ENCODE assay signal across 11 mouse cellular contexts in the genomic region with DNA sequence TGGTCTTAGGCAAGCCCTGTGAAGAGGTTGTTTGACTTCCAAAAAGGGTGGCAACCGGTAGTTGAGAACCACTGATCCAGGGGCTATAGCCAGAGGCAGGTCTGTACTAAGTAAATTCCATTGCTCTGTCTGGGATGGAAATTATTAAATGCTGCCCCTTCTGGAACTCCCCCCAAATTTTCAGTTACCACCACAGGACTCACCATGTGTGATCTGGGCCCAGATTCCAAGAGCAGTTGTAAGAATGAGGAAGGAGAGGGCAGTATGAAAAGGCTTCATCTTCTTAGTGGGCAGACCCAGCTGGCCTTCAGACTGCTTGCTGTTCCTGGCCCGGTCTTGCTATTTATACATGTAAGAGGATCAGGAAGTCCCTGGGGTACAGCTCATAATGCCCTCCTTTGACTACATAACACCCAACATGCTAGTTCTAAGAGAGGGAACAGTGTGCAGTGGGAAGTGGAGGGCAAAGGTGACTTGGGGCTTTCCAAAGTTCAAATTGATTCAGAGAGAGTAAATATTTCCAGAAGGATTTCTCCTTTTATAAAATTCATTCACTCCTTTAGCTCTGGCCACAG. TPM values are rescaled to one million over a fixed set of nuclear protein-coding genes. Genes with fewer than 3 reads are reported as not detected.
A peak's percentile ranks its signal among the peaks of the same experiment; 100 is the strongest.
DNase-seq lines count a peak whose midpoint lies in the region; ATAC-seq and TF ChIP-seq lines count a peak whose summit lies in the region.
"Had no signal": no experiment of that assay in that cellular context is flagged by ENCODE, and none has a peak within 500 bp of the region (broad histone marks: within the 10 kb centered on the region; RNA-seq: fewer than 3 reads in every experiment).

A gene (minus strand): TSS at position 451 of the 575 bp plus-strand sequence.

- ATAC-seq in hindbrain, postnatal 0 days = no peak
- ATAC-seq: forebrain, embryonic 13.5 days had no signal

- no peak for TF ChIP-seq POLR2A in bone marrow, adult 2 months (IDR thresholded peaks at IDR 0.05; ENCODE audit: borderline replicate concordance, control insufficient read depth, low read depth, low read length)
- TF ChIP-seq POLR2A in myocyte (IDR thresholded peaks at IDR 0.05; ENCODE audit: insufficient read length, low read depth) = no peak

- TF ChIP-seq CTCF in hindbrain, postnatal 0 days (IDR thresholded peaks at IDR 0.05; ENCODE audit: low read depth) = no peak
- no peak for TF ChIP-seq CTCF in bone marrow, adult 2 months (IDR thresholded peaks at IDR 0.05; ENCODE audit: control insufficient read depth, insufficient read depth, low read length)
- no peak for TF ChIP-seq CTCF in layer of hippocampus, adult 2 months (conservative IDR thresholded peaks at IDR 0.05)

- H3K4me2 ChIP-seq in hindbrain, postnatal 0 days (ENCODE audit: low read depth, low read length) = no peak within 1 kb of the TSS
- peak within 1 kb of the TSS; percentile 61 for H3K4me2 ChIP-seq in myocyte (ENCODE audit: low read depth)
- H3K4me2 ChIP-seq: forebrain, embryonic 13.5 days; lung, embryonic 15.5 days had no signal

- H3K79me2 ChIP-seq in myocyte (ENCODE audit: control insufficient read depth, insufficient read depth) = no peaks in the 10 kb centered on the region

- WGBS in hindbrain, embryonic 10.5 days = 59% methylated on average over 2 of the region's 2 CpGs
- 72% methylated on average over 2 of the region's 2 CpGs for WGBS in hindbrain, postnatal 0 days
- WGBS in bone marrow, adult 2 months = 27% methylated on average over 2 of the region's 2 CpGs

- no peak within 1 kb of the TSS for H3ac ChIP-seq in myocyte (ENCODE audit: control insufficient read depth, insufficient read length)

- H3K36me3 ChIP-seq in hindbrain, embryonic 10.5 days = no peaks in the 10 kb centered on the region
- H3K36me3 ChIP-seq in hindbrain, postnatal 0 days (ENCODE audit: insufficient read depth, low read length) = no peaks in the 10 kb centered on the region
- no peaks in the 10 kb centered on the region for H3K36me3 ChIP-seq in myocyte (ENCODE audit: control insufficient read depth, insufficient read depth)
- H3K36me3 ChIP-seq: lung, embryonic 15.5 days had no signal

- peaks cover 8% of the 10 kb centered on the region for H3K4me1 ChIP-seq in hindbrain, embryonic 10.5 days (replicated peaks)
- H3K4me1 ChIP-seq in hindbrain, postnatal 0 days (ENCODE audit: insufficient read depth, low read length) = no peaks in the 10 kb centered on the region
- peaks cover 2% of the 10 kb centered on the region; the same call in 1 of the 2 replicates for H3K4me1 ChIP-seq in bone marrow, adult 2 months (ENCODE audit: control insufficient read depth, insufficient read depth, low read length)
- H3K4me1 ChIP-seq: forebrain, embryonic 13.5 days had no signal

- no peak within 1 kb of the TSS for H3K27ac ChIP-seq in hindbrain, embryonic 10.5 days
- no peak within 1 kb of the TSS for H3K27ac ChIP-seq in hindbrain, postnatal 0 days
- no peak within 1 kb of the TSS for H3K27ac ChIP-seq in bone marrow, adult 2 months (ENCODE audit: control insufficient read depth, insufficient read depth, low read depth, low read length, poor library complexity)
- no peak within 1 kb of the TSS for H3K27ac ChIP-seq in layer of hippocampus, adult 2 months
- H3K27ac ChIP-seq: forebrain, embryonic 13.5 days; lung, embryonic 15.5 days had no signal

- peak; percentile 9 for DNase-seq in hindbrain, embryonic 10.5 days (ENCODE audit: low spot score)
- DNase-seq in hindbrain, postnatal 0 days (ENCODE audit: low spot score) = no peak
- DNase-seq in heart, postnatal 36 days = peak; percentile 14 to 26
- DNase-seq in layer of hippocampus, adult 2 months (ENCODE audit: low spot score in 2 of 2) = no peak
- DNase-seq in adrenal gland, postnatal 25 days = no peak
- DNase-seq: adrenal gland, postnatal 10 days; cerebellum, postnatal 14 days had no signal

- no peak within 1 kb of the TSS for H3K4me3 ChIP-seq in hindbrain, embryonic 10.5 days
- no peak within 1 kb of the TSS for H3K4me3 ChIP-seq in hindbrain, postnatal 0 days (ENCODE audit: low read length)
- no peak within 1 kb of the TSS for H3K4me3 ChIP-seq in bone marrow, adult 2 months (replicated peaks; ENCODE audit: control insufficient read depth, low read depth, low read length)
- no peak within 1 kb of the TSS for H3K4me3 ChIP-seq in myocyte
- H3K4me3 ChIP-seq in layer of hippocampus, adult 2 months = no peak within 1 kb of the TSS
- H3K4me3 ChIP-seq: forebrain, embryonic 13.5 days; lung, embryonic 15.5 days had no signal

- intact Hi-C loops in heart, postnatal 36 days (cut with DNase I) = no loop called here

- no peak within 1 kb of the TSS for H3K9ac ChIP-seq in hindbrain, postnatal 0 days (replicated peaks; ENCODE audit: low read length)
- H3K9ac ChIP-seq: forebrain, embryonic 13.5 days; lung, embryonic 15.5 days had no signal

- no peaks in the 10 kb centered on the region for H3K27me3 ChIP-seq in hindbrain, embryonic 10.5 days (ENCODE audit: insufficient read depth, poor library complexity, severe bottlenecking)
- no peaks in the 10 kb centered on the region for H3K27me3 ChIP-seq in hindbrain, postnatal 0 days (ENCODE audit: insufficient read depth, low read length)
- no peaks in the 10 kb centered on the region for H3K27me3 ChIP-seq in myocyte (ENCODE audit: control insufficient read depth, insufficient read depth, insufficient read length)
- H3K27me3 ChIP-seq: lung, embryonic 15.5 days had no signal

- no peaks in the 10 kb centered on the region for H3K9me3 ChIP-seq in hindbrain, embryonic 10.5 days
- no peaks in the 10 kb centered on the region for H3K9me3 ChIP-seq in hindbrain, postnatal 0 days (ENCODE audit: low read length)
- H3K9me3 ChIP-seq: forebrain, embryonic 13.5 days; lung, embryonic 15.5 days had no signal

TF ChIP-seq in myocyte, 11 proteins besides CTCF, POLR2A, EP300 and RAD21:
- TF ChIP-seq TCF12 (IDR thresholded peaks at IDR 0.05; ENCODE audit: insufficient read depth, poor library complexity, severe bottlenecking) (no peak), SRF (IDR thresholded peaks at IDR 0.05; ENCODE audit: control insufficient read depth, insufficient read length, low read depth) (no peak), E2F4 (IDR thresholded peaks at IDR 0.05; ENCODE audit: insufficient read depth) (no peak), MAX (IDR thresholded peaks at IDR 0.05; ENCODE audit: low read depth) (no peak), USF1 (IDR thresholded peaks at IDR 0.05; ENCODE audit: low read depth) (no peak), CEBPB (IDR thresholded peaks at IDR 0.05; ENCODE audit: insufficient read depth, poor library complexity, severe bottlenecking) (no peak), POLR2AphosphoS2 (IDR thresholded peaks at IDR 0.05; ENCODE audit: insufficient read length, low read depth) (no peak)
TF ChIP-seq in myocyte: peak in this region for 0.

RNA-seq across cellular contexts. Expression of the gene that starts here (rescaled TPM):
- polyA plus RNA-seq in hindbrain, embryonic 10.5 days (2016; fragmentation: Nextera tagmentation; extraction: Ambion mirVana) = 1.1 and 1.5 TPM in 2 replicates
- total RNA-seq in hindbrain, postnatal 0 days (2014; rRNA removed) = 0.97 and 1.9 TPM in 2 replicates
- 1.7 and 1.9 TPM in 2 replicates for polyA plus RNA-seq in hindbrain, postnatal 0 days (2015; fragmentation: Nextera tagmentation; extraction: Ambion mirVana)
- 8.0 and 17.0 TPM in 2 replicates for polyA plus RNA-seq in bone marrow, adult 2 months (2011; ENCODE audit: insufficient read depth, insufficient read length, low replicate concordance, missing spikeins)
- total RNA-seq in heart, postnatal 36 days (2021) = 10 to 100 TPM in 1 of 2 experiments, 1 to 10 TPM in 1; 6.4 to 16.6 TPM
- 8.2 TPM for polyA plus RNA-seq in myocyte (2012; fragmentation: generic; extraction: Trizol)
- total RNA-seq in layer of hippocampus, adult 2 months (2021) = 1 to 10 TPM; 4.5 to 4.8 TPM
- 2.3 and 4.9 TPM in 2 replicates for total RNA-seq in adrenal gland, postnatal 25 days (2021)

Comparison
In these comparisons a context has a peak if more than half of its experiments do, and no peak if none do; other contexts are left out.
1. DNase-seq: peak in hindbrain, embryonic 10.5 days (single experiment) and heart, postnatal 36 days (2 of 2); none in hindbrain, postnatal 0 days (single experiment), layer of hippocampus, adult 2 months (0 of 2) and adrenal gland, postnatal 25 days (single experiment).